Mouse (Mus musculus) kidney, embryonic 15.5 days (tissue): ENCODE measurements around the gene Cbx7. TPM values are rescaled to one million over a fixed set of nuclear protein-coding genes. Genes with fewer than 3 reads are reported as not detected.

Experiments used
- ATAC-seq: fragments of 200-750 bp; cut with Nextera tagmentation; replicated peaks from 2 replicates; pipeline ENCODE4 v1.8.0; 2017; ENCODE audit warnings: moderate TSS enrichment; ENCODE audit not compliant: low FRiP score
- H3K27ac ChIP-seq: fragments of 300-500 bp; sonication (generic); 2 replicates; pipeline ENCODE4 v1.5.1; 2015; ENCODE audit warnings: mild to moderate bottlenecking, inconsistent platforms
- H3K27me3 ChIP-seq: fragments of 300-500 bp; sonication (generic); 2 replicates; pipeline ENCODE4 v1.6.1; 2015; ENCODE audit warnings: inconsistent platforms
- H3K36me3 ChIP-seq: fragments of 300-500 bp; sonication (generic); 2 replicates; pipeline ENCODE4 v1.6.1; 2015; ENCODE audit warnings: inconsistent platforms
- H3K4me1 ChIP-seq: fragments of 300-500 bp; sonication (generic); 2 replicates; pipeline ENCODE4 v1.6.1; 2015; ENCODE audit warnings: inconsistent platforms
- H3K4me2 ChIP-seq: fragments of 300-500 bp; sonication (generic); 2 replicates; pipeline ENCODE4 v1.6.1; 2015; ENCODE audit warnings: moderate library complexity, mild to moderate bottlenecking, inconsistent platforms
- H3K4me3 ChIP-seq: fragments of 300-500 bp; sonication (generic); replicated peaks from 2 replicates; pipeline ENCODE4 v1.5.1; 2015; ENCODE audit warnings: mild to moderate bottlenecking, inconsistent platforms
- H3K9ac ChIP-seq: fragments of 300-500 bp; sonication (generic); 2 replicates; pipeline ENCODE4 v1.6.1; 2015; ENCODE audit warnings: mild to moderate bottlenecking, inconsistent platforms
- H3K9me3 ChIP-seq: fragments of 300-500 bp; sonication (generic); replicated peaks from 2 replicates; pipeline ENCODE4 v1.6.1; 2016; ENCODE audit warnings: inconsistent platforms
- WGBS: fragments of 180-500 bp; shearing (Covaris S2); methylation state at CpG from one replicate; pipeline ENCODE4 v1.1.7; 2015; ENCODE audit warnings: mixed read lengths; 5-methylcytosine and 5-hydroxymethylcytosine counted together
- microRNA-seq: library from miRNA; unstranded; fragments of <30 nt; microRNA quantifications from one replicate; pipeline ENCODE4, GENCODE M21; 2016
- polyA plus RNA-seq: library from polyadenylated mRNA; unstranded; fragments of >200 nt; fragmentation: Nextera tagmentation; extraction: Ambion mirVana; gene quantifications from 2 replicates; pipeline ENCODE4 v1.2.1, GENCODE M21; 2015

Cbx7 gene
- polyA plus RNA-seq, 1 experiment from 2014 or later, result 2.9 TPM

GRCm38 (mm10) chr15:79882623-79883267, 88.2 kb downstream of the Cbx7 start:
- no peaks in the 10 kb centered on the region for H3K9me3 ChIP-seq
- ATAC-seq, result no peak
- 25% methylated on average over 19 of the region's 19 CpGs for WGBS
- no peaks in the 10 kb centered on the region for H3K27me3 ChIP-seq
- H3K9ac ChIP-seq, result peak overlapping the region; percentile 51; the same call in 1 of the 2 replicates
- peaks cover 27% of the 10 kb centered on the region for H3K4me1 ChIP-seq
- no peaks in the 10 kb centered on the region for H3K36me3 ChIP-seq
- H3K4me3 ChIP-seq, result peak overlapping the region; percentile 55
- peak overlapping the region; percentile 73 for H3K4me2 ChIP-seq
- 0 out of 2 replicates have a peak overlapping the region, but pooled peaks have one; percentile 2 for H3K27ac ChIP-seq

GRCm38 (mm10) chr15:79880477-79880876, 90.4 kb downstream of the Cbx7 start:
- no peak overlapping the region for H3K4me2 ChIP-seq
- no peaks in the 10 kb centered on the region for H3K27me3 ChIP-seq
- H3K9me3 ChIP-seq, result no peaks in the 10 kb centered on the region; the same call in 1 of the 2 replicates
- 76% methylated on average over 3 of the region's 3 CpGs for WGBS
- H3K36me3 ChIP-seq, result no peaks in the 10 kb centered on the region
- no peak overlapping the region for H3K27ac ChIP-seq
- no peak overlapping the region for H3K4me3 ChIP-seq
- H3K4me1 ChIP-seq, result peaks cover 27% of the 10 kb centered on the region
- ATAC-seq, result no peak
- H3K9ac ChIP-seq, result no peak overlapping the region

- Histone ChIP-seq H3K9ac (no peak overlapping the region), H3K4me2 (peak overlapping the region; percentile 45), H3K4me1 (peaks cover 30% of the 10 kb centered on the region), H3K9me3 (no peaks in the 10 kb centered on the region; the same call in 1 of the 2 replicates), H3K27me3 (no peaks in the 10 kb centered on the region), H3K4me3 (no peak overlapping the region), H3K36me3 (no peaks in the 10 kb centered on the region), H3K27ac (peak overlapping the region; percentile 91)
- peak; percentile 44; the same call in 1 of the 2 replicates for ATAC-seq
- WGBS, result 29% methylated on average over 13 of the region's 13 CpGs
Measured at GRCm38 (mm10) chr15:79879319-79879718, 91.6 kb downstream of the Cbx7 start.

GRCm38 (mm10) chr15:79878725-79879136, 92.2 kb downstream of the Cbx7 start:
- Histone ChIP-seq H3K4me1 (peaks cover 30% of the 10 kb centered on the region), H3K4me2 (peak overlapping the region; percentile 45), H3K9me3 (no peaks in the 10 kb centered on the region; the same call in 1 of the 2 replicates), H3K27me3 (no peaks in the 10 kb centered on the region), H3K4me3 (no peak overlapping the region), H3K36me3 (no peaks in the 10 kb centered on the region), H3K27ac (peak overlapping the region; percentile 91), H3K9ac (no peak overlapping the region)
- 46% methylated on average over 6 of the region's 6 CpGs for WGBS
- no peak for ATAC-seq

GRCm38 (mm10) chr15:79875261-79875995, 95.5 kb downstream of the Cbx7 start:
- no peaks in the 10 kb centered on the region for H3K36me3 ChIP-seq
- no peak overlapping the region for H3K4me3 ChIP-seq
- no peak for ATAC-seq
- H3K4me2 ChIP-seq, result no peak overlapping the region
- H3K27me3 ChIP-seq, result no peaks in the 10 kb centered on the region
- H3K27ac ChIP-seq, result no peak overlapping the region
- 72% methylated on average over 18 of the region's 18 CpGs for WGBS
- no peaks in the 10 kb centered on the region; the same call in 1 of the 2 replicates for H3K9me3 ChIP-seq
- peaks cover 20% of the 10 kb centered on the region for H3K4me1 ChIP-seq
- no peak overlapping the region for H3K9ac ChIP-seq

- H3K36me3 ChIP-seq, result no peaks in the 10 kb centered on the region
- H3K9me3 ChIP-seq, result no peaks in the 10 kb centered on the region; the same call in 1 of the 2 replicates
- no peaks in the 10 kb centered on the region for H3K27me3 ChIP-seq
- H3K4me1 ChIP-seq, result peaks cover 9% of the 10 kb centered on the region
- H3K27ac ChIP-seq, result no peak overlapping the region
- H3K4me3 ChIP-seq, result no peak overlapping the region
- ATAC-seq, result no peak
- WGBS, result 60% methylated on average over 2 of the region's 2 CpGs
- no peak overlapping the region for H3K9ac ChIP-seq
- H3K4me2 ChIP-seq, result no peak overlapping the region
Measured at GRCm38 (mm10) chr15:79873995-79874394, 96.9 kb downstream of the Cbx7 start.

- Histone ChIP-seq H3K4me1 (peaks cover 4% of the 10 kb centered on the region), H3K27me3 (no peaks in the 10 kb centered on the region), H3K9me3 (no peaks in the 10 kb centered on the region; the same call in 1 of the 2 replicates), H3K4me3 (no peak overlapping the region), H3K27ac (no peak overlapping the region), H3K4me2 (no peak overlapping the region), H3K36me3 (no peaks in the 10 kb centered on the region), H3K9ac (no peak overlapping the region)
- 94% methylated on average over 8 of the region's 8 CpGs for whole genome bisulfite sequencing
- no peak for ATAC-seq
Measured at GRCm38 (mm10) chr15:79873545-79873944, 97.4 kb downstream of the Cbx7 start.

- Histone ChIP-seq H3K4me2 (no peak overlapping the region), H3K27ac (no peak overlapping the region), H3K36me3 (no peaks in the 10 kb centered on the region), H3K4me1 (no peaks in the 10 kb centered on the region), H3K4me3 (no peak overlapping the region), H3K27me3 (no peaks in the 10 kb centered on the region), H3K9ac (no peak overlapping the region), H3K9me3 (no peaks in the 10 kb centered on the region)
- ATAC-seq, result no peak
- 85% methylated on average over 3 of the region's 3 CpGs for WGBS
Measured at GRCm38 (mm10) chr15:79867260-79868002, 103.5 kb downstream of the Cbx7 start.

Small RNA genes within 50 kb of the gene (microRNA-seq; reads per million reads assigned to microRNA genes)
- gene Mir7213, result 1.2 reads per million

Other genes starting within 250 kb of the Cbx7 start
- 5.7 and 5.9 TPM in 2 replicates for gene Sun2, start 228.6 kb downstream of the Cbx7 start, polyA plus RNA-seq
- gene Dnal4, start 193.3 kb downstream of the Cbx7 start, polyA plus RNA-seq, result 58.3 and 67.4 TPM in 2 replicates
- gene Nptxr, start 166.4 kb downstream of the Cbx7 start, polyA plus RNA-seq, result 2.0 and 2.4 TPM in 2 replicates
- not detected in 2 replicates for gene Npcd, start 136.9 kb downstream of the Cbx7 start, polyA plus RNA-seq
- 45.5 and 50.4 TPM in 2 replicates for gene Cbx6, start 136.4 kb downstream of the Cbx7 start, polyA plus RNA-seq
- gene Apobec3, start 79.5 kb downstream of the Cbx7 start, polyA plus RNA-seq, result 29.3 and 31.0 TPM in 2 replicates
- 3.8 and 5.1 TPM in 2 replicates for gene Pdgfb, start 43.9 kb upstream of the Cbx7 start, polyA plus RNA-seq
- gene Syngr1, start 120.2 kb upstream of the Cbx7 start, polyA plus RNA-seq, result 10.9 and 11.2 TPM in 2 replicates
- 1,112 and 1,115 TPM in 2 replicates for gene Rpl3, start 120.7 kb upstream of the Cbx7 start, polyA plus RNA-seq
- 34.6 and 39.1 TPM in 2 replicates for gene Tab1, start 162.0 kb upstream of the Cbx7 start, polyA plus RNA-seq
- gene Mgat3, start 202.6 kb upstream of the Cbx7 start, polyA plus RNA-seq, result 6.4 and 7.3 TPM in 2 replicates